Mouse (Mus musculus) heart, adult 8-10 months (tissue): ENCODE data around the gene Emc9. TPM values are rescaled to one million over a fixed set of nuclear protein-coding genes. Genes with fewer than 3 reads are reported as not detected.

Experiments used
- DNase-seq: peaks from one replicate; pipeline ENCODE4 v3.0.0; 2022; ENCODE audit warnings: low spot score
- total RNA-seq, 4 experiments: library from RNA; stranded (reverse); gene quantifications; 2 replicates each; pipeline ENCODE4 v1.2.4; 2022

Emc9 gene
- total RNA-seq, 4 experiments from 2014 or later = 65.0 to 75.0 (median 68.2) TPM

GRCm38 (mm10) chr14:55560202-55561073 lies 24.7 kb downstream of the Emc9 start, which contains the start of gene A730061H03Rik:
A730061H03Rik (minus strand) TSS chr14:55560406.
- DNase-seq = peak; percentile 98

GRCm38 (mm10) chr14:55559799-55560201 lies 25.3 kb downstream of the Emc9 start, which contains the start of gene Dcaf11:
Dcaf11 (plus strand) TSS chr14:55560006.
- peak; percentile 90 for DNase-seq

- DNase-seq = no peak
Observed at GRCm38 (mm10) chr14:55558740-55559448, 26.2 kb downstream of the Emc9 start.

GRCm38 (mm10) chr14:55557587-55557986 lies 27.5 kb downstream of the Emc9 start:
- no peak for DNase-seq

GRCm38 (mm10) chr14:55557003-55557402 lies 28.1 kb downstream of the Emc9 start:
- DNase-seq = peak; percentile 80

GRCm38 (mm10) chr14:55555788-55556187 lies 29.3 kb downstream of the Emc9 start:
- no peak for DNase-seq

GRCm38 (mm10) chr14:55554635-55555034 lies 30.5 kb downstream of the Emc9 start:
- no peak for DNase-seq

- no peak for DNase-seq
Observed at GRCm38 (mm10) chr14:55551794-55552193, 33.3 kb downstream of the Emc9 start.

GRCm38 (mm10) chr14:55551347-55551746 lies 33.8 kb downstream of the Emc9 start:
- DNase-seq = no peak

GRCm38 (mm10) chr14:55550191-55550590 lies 34.9 kb downstream of the Emc9 start:
- DNase-seq = no peak

- no peak for DNase-seq
Observed at GRCm38 (mm10) chr14:55544334-55544733, 40.8 kb downstream of the Emc9 start.

- DNase-seq = no peak
Observed at GRCm38 (mm10) chr14:55542268-55542667, 42.8 kb downstream of the Emc9 start.

- peak; percentile 90 for DNase-seq
Observed at GRCm38 (mm10) chr14:55540787-55541321, 44.2 kb downstream of the Emc9 start.

GRCm38 (mm10) chr14:55540067-55540786 lies 44.9 kb downstream of the Emc9 start, which contains the start of gene Pck2:
Pck2 (plus strand) TSS chr14:55540266.
- DNase-seq = peak; percentile 91

GRCm38 (mm10) chr14:55536116-55536745 lies 48.9 kb downstream of the Emc9 start:
- no peak for DNase-seq

Other genes with a start within 250 kb of the Emc9 start
- 100 to 1,000 TPM; 132 to 160 (median 146) TPM for gene Dhrs4, start 106.5 kb downstream of the Emc9 start, total RNA-seq
- gene Carmil3, start 94.7 kb downstream of the Emc9 start, total RNA-seq = 1 to 10 TPM; 2.4 to 3.6 (median 2.4) TPM
- gene Cpne6, start 74.9 kb downstream of the Emc9 start, total RNA-seq = under 1 TPM in 1 of 4 experiments, not detected in 3; 0.12 TPM
- gene Nrl, start 60.3 kb downstream of the Emc9 start, total RNA-seq = not detected
- gene Pck2, start 45.0 kb downstream of the Emc9 start, total RNA-seq = 10 to 100 TPM in 2 of 4 experiments, 1 to 10 TPM in 2; 6.6 to 12.5 (median 9.3) TPM
- gene Dcaf11, start 25.3 kb downstream of the Emc9 start, total RNA-seq = 100 to 1,000 TPM; 161 to 180 (median 166) TPM
- not detected for gene A730061H03Rik, start 24.9 kb downstream of the Emc9 start, total RNA-seq
- 100 to 1,000 TPM; 165 to 203 (median 175) TPM for gene Fitm1, start 9.7 kb downstream of the Emc9 start, total RNA-seq
- gene Psme1, start 7.2 kb downstream of the Emc9 start, total RNA-seq = 100 to 1,000 TPM; 273 to 297 (median 284) TPM
- 100 to 1,000 TPM in 3 of 4 experiments, 10 to 100 TPM in 1; 92.6 to 112 (median 108) TPM for gene Psme2, start 5.8 kb upstream of the Emc9 start, total RNA-seq
- gene Rnf31, start 6.4 kb upstream of the Emc9 start, total RNA-seq = 10 to 100 TPM; 23.9 to 29.1 (median 26.9) TPM
- gene Irf9, start 18.3 kb upstream of the Emc9 start, total RNA-seq = 1 to 10 TPM; 7.2 to 8.9 (median 8.4) TPM
- 1 to 10 TPM in 1 of 4 experiments, under 1 TPM in 3; 0.53 to 1.4 (median 0.67) TPM for gene Rec8, start 32.7 kb upstream of the Emc9 start, total RNA-seq
- 10 to 100 TPM; 58.2 to 75.2 (median 71.6) TPM for gene Ipo4, start 50.7 kb upstream of the Emc9 start, total RNA-seq
- gene Gm49378, start 52.6 kb upstream of the Emc9 start, total RNA-seq = 1 to 10 TPM; 1.6 to 3.3 (median 2.6) TPM
- 10 to 100 TPM; 38.9 to 44.2 (median 40.8) TPM for gene Tm9sf1, start 58.5 kb upstream of the Emc9 start, total RNA-seq
- under 1 TPM; 0.44 to 0.88 (median 0.52) TPM for gene Tssk4, start 64.9 kb upstream of the Emc9 start, total RNA-seq
- gene Mdp1, start 75.2 kb upstream of the Emc9 start, total RNA-seq = 10 to 100 TPM; 46.2 to 64.1 (median 52.7) TPM
- gene Gmpr2, start 86.6 kb upstream of the Emc9 start, total RNA-seq = 10 to 100 TPM in 1 of 4 experiments, 1 to 10 TPM in 3; 7.8 to 11.2 (median 8.9) TPM
- gene Nedd8, start 86.8 kb upstream of the Emc9 start, total RNA-seq = 100 to 1,000 TPM; 245 to 279 (median 255) TPM
- 10 to 100 TPM; 11.1 to 15.2 (median 13.3) TPM for gene Tinf2, start 96.5 kb upstream of the Emc9 start, total RNA-seq
- gene Tgm1, start 128.6 kb upstream of the Emc9 start, total RNA-seq = under 1 TPM; 0.16 to 0.43 (median 0.27) TPM
- gene Rabggta, start 137.0 kb upstream of the Emc9 start, total RNA-seq = 10 to 100 TPM; 13.3 to 14.6 (median 14.5) TPM
- 10 to 100 TPM; 38.3 to 46.8 (median 43.2) TPM for gene Dhrs1, start 160.4 kb upstream of the Emc9 start, total RNA-seq
- gene Nop9, start 160.4 kb upstream of the Emc9 start, total RNA-seq = 10 to 100 TPM in 3 of 4 experiments, 1 to 10 TPM in 1; 9.6 to 13.2 (median 11.0) TPM
- 1 to 10 TPM in 3 of 4 experiments, under 1 TPM in 1; 0.95 to 1.9 (median 1.4) TPM for gene Cideb, start 173.2 kb upstream of the Emc9 start, total RNA-seq
- under 1 TPM; 0.06 to 0.19 (median 0.13) TPM for gene Ltb4r2, start 176.1 kb upstream of the Emc9 start, total RNA-seq
- under 1 TPM in 3 of 4 experiments, not detected in 1; 0.19 to 0.49 (median 0.26) TPM for gene Ltb4r1, start 180.7 kb upstream of the Emc9 start, total RNA-seq
- 10 to 100 TPM; 13.0 to 22.0 (median 16.4) TPM for gene Adcy4, start 198.8 kb upstream of the Emc9 start, total RNA-seq
- 1 to 10 TPM; 2.2 to 6.2 (median 3.4) TPM for gene Ripk3, start 203.6 kb upstream of the Emc9 start, total RNA-seq
- gene Nfatc4, start 237.8 kb upstream of the Emc9 start, total RNA-seq = 1 to 10 TPM; 3.3 to 4.2 (median 3.7) TPM